Mouse (Mus musculus): Measurements from ENCODE around the gene Ear10. TPM values are rescaled to one million over a fixed set of nuclear protein-coding genes. Genes with fewer than 3 reads are reported as not detected.
"Not testable (repeated sequence)": the region's sequence is repeated elsewhere in the genome, so short reads cannot be mapped to it uniquely, and the experiment has no call there.

Gene Ear10
- total RNA-seq (2018; cell fraction: chromatin; rRNA removed), result not detected
- total RNA-seq (2018; cell fraction: cytosol; rRNA removed), result not detected
- total RNA-seq (2018; cell fraction: nucleus; rRNA removed), result not detected
- polyA plus RNA-seq (2018), result not detected in 3 replicates

GRCm38 (mm10) chr14:43923459-43923858, at the start of gene Ear10:
Gene Ear10, minus strand, starts transcription at chr14:43923559.
- WGBS (ENCODE audit: missing documents), result 100% methylated on average over 2 of the region's 3 CpGs
- H3K4me3 ChIP-seq (ENCODE audit: inconsistent target); H3K27ac ChIP-seq; H3K79me2 ChIP-seq (ENCODE audit: inconsistent target); H3K36me3 ChIP-seq (ENCODE audit: inconsistent target): not testable (repeated sequence)

GRCm38 (mm10) chr14:43956769-43957168, 33.4 kb upstream of the Ear10 start, which contains the start of gene Ang5:
Gene Ang5, plus strand, starts transcription at chr14:43957069.
- WGBS (ENCODE audit: missing documents), result no CpG with 5 or more reads among the region's 2 CpGs
- not testable (repeated sequence) for H3K4me3 ChIP-seq (ENCODE audit: inconsistent target); H3K36me3 ChIP-seq (ENCODE audit: inconsistent target); H3K27ac ChIP-seq; H3K79me2 ChIP-seq (ENCODE audit: inconsistent target)

DNA sequence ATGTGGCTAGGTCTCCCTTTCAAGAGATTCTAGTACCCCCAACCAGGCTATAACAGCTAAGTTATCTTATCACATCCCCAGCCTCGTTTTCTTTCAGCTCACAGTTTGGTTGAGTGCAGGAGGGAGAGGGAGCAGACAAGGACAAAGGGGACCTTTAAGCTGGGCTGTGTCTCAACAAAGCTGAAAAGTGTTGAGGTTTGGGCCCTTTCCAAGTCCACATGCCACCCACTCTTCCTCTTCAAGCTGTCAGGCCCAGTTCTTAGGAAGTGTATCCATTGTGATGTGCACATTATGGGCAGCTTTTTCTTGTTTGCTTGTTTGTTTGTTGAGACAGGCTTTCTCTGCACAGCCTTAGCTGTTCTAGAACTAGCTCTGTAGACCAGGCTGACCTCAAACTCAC, 31.7 kb upstream of the Ear10 start:
- H3K36me3 ChIP-seq (ENCODE audit: inconsistent target); H3K27ac ChIP-seq; H3K4me3 ChIP-seq (ENCODE audit: inconsistent target); H3K79me2 ChIP-seq (ENCODE audit: inconsistent target): not testable (repeated sequence)
- WGBS (ENCODE audit: missing documents), result no CpG with 5 or more reads among the region's 1 CpGs

DNA sequence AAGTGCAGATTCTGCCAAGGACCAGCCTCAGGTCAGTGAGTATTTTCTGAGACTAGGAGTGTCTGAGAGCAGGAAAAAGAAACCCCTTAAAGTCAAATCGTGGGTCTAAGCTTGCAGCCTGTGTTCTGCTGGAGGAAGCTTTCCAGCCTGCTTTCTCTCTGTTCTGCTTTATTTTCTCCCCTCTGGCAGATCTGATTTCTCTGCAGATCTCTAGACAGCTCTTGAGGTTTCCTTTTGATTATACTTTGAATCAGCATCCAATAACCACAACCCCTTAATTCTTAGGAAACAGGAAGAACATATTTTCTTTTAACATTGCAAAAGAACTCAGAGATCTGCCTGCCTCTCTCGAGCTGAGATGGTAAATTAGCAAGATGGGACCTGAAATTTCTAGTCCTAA, 30.0 kb upstream of the Ear10 start:
- H3K36me3 ChIP-seq (ENCODE audit: inconsistent target); H3K27ac ChIP-seq; H3K79me2 ChIP-seq (ENCODE audit: inconsistent target); H3K4me3 ChIP-seq (ENCODE audit: inconsistent target): not testable (repeated sequence)
- WGBS (ENCODE audit: missing documents), result no CpG with 5 or more reads among the region's 2 CpGs

- not testable (repeated sequence) for H3K27ac ChIP-seq; H3K36me3 ChIP-seq (ENCODE audit: inconsistent target); H3K79me2 ChIP-seq (ENCODE audit: inconsistent target); H3K4me3 ChIP-seq (ENCODE audit: inconsistent target)
- 68% methylated on average over 4 of the region's 5 CpGs for WGBS (ENCODE audit: missing documents)
These were observed 10.0 kb upstream of the Ear10 start for GRCm38 (mm10) chr14:43933399-43933798.

DNA sequence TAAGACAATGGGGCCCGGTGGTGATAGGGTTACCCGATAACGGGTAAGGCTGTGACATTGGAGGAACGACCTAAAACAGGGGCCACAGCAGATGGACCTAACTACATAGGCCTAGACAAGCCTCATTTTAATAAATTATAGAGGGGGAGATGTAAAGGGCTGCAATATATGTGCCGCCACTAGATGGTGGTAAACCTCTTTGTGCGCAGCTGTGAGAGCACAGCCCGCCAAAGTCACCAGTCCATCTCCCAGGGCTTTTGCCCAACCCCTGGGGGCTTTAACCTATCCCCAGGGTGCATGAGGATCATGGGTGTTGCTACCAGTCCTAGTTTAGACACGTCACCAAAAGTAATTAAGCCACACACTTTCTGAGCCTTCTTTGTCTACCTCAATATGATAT, 9.6 kb upstream of the Ear10 start:
- not testable (repeated sequence) for H3K4me3 ChIP-seq (ENCODE audit: inconsistent target); H3K36me3 ChIP-seq (ENCODE audit: inconsistent target); H3K27ac ChIP-seq; H3K79me2 ChIP-seq (ENCODE audit: inconsistent target)
- WGBS (ENCODE audit: missing documents), result 18% methylated on average over 5 of the region's 8 CpGs

DNA sequence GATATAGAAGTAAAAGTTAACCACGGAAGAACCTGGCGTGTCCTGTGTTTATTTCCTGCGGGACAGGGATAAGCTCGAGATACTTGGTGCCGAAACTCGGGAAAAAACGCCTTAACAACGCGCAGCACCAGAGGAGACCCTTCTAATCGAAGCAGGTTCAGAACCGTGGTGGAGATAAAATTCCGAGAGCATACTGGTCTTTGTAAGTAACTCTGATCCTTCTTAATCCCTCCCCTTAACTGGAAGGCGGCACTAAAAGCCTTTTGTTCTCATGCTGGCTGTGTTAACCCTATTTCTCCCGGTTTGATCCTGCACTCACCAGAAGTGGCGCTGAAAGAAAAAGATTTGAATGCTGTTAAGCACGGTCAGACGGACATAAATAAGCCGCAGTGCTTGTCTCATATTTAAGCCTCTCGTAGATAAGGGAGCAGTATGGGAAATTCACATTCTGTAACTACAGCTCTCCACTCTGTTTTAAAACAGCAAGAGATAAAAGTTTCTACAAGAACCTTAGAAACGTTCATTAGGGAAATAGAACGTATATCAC, 2.1 kb upstream of the Ear10 start:
- H3K36me3 ChIP-seq (ENCODE audit: inconsistent target); H3K27ac ChIP-seq; H3K79me2 ChIP-seq (ENCODE audit: inconsistent target): not testable (repeated sequence)
- H3K4me3 ChIP-seq (ENCODE audit: inconsistent target), result peak overlapping the region; percentile 54
- under 1% methylated on average over 20 of the region's 21 CpGs for WGBS (ENCODE audit: missing documents)

DNA sequence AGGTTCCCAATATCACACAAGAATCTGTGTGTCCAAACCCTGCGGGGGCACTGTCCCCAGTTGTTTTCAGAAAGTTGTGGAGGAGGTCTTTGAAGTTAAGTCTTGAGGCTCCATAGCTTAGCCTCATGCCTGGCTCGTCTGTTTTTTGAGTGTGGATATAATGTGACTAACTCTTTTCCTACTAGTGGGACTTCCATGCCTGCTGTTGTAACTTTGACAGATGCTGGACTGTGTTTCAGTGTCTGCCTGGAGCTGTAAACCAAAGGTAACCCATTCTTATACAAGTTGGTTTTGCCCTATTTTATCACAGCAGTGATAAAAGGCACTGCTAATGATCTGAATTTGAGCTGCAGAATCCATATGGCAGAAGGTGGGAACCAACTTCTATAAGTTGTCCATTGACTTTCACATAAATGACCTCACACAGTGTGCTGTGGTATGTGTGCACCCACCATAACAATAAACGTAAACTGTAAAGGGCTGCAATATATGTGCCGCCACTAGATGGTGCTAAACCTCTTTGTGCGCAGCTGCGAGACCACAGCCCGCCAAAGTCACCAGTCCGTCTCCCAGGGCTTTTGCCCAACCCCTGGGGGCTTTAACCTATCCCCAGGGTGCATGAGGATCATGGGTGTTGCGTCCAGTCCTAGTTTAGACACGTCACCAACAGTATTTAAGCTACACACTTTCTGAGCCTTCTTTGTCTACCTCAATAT, 1.5 kb upstream of the Ear10 start, which contains the start of gene Gm8113:
TSS of gene Gm8113 (plus strand) at position 703 of the 716 bp plus-strand sequence.
- 13% methylated on average over 10 of the region's 10 CpGs for WGBS (ENCODE audit: missing documents)
- not testable (repeated sequence) for H3K79me2 ChIP-seq (ENCODE audit: inconsistent target); H3K36me3 ChIP-seq (ENCODE audit: inconsistent target); H3K27ac ChIP-seq
- peak within 1 kb of the TSS; percentile 54 for H3K4me3 ChIP-seq (ENCODE audit: inconsistent target)

DNA sequence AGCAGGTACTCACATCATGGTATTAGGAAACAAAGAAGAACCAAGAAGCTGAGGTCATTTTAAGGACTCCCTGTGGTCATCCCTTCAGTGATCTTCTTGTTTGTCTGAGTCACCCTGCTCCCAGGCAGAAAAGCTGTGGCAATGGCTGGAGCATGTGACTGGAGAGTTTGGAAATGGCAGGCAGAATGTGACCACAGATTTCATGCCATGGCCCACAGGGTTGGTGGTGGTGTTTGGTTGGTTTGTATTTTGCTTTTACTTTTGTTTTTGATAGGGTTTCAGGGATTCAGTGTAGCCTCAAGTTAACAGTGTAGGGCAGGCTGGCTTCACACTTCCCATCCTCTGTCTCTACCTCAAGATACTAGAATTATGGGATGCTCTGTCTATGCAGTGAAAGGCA, 5.1 kb downstream of the Ear10 start:
- H3K27ac ChIP-seq; H3K79me2 ChIP-seq (ENCODE audit: inconsistent target); H3K4me3 ChIP-seq (ENCODE audit: inconsistent target); H3K36me3 ChIP-seq (ENCODE audit: inconsistent target): not testable (repeated sequence)

DNA sequence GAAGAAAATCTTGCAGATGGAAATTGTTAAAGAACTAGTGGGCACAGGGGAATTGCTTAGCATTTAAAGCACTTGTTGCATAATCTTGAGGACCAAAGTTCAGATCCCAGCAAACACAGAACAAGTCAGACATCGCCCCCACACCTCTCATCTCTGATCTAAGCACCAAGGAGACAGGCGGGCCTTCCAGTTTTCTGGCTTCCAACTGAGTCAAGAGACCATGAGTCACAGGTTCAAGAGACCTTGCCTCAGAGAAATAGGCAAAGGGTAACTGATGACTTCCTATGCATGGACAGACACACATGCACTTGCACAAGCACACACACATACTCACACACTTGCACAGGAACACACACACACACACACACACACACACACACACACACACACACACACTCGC, 24.8 kb downstream of the Ear10 start:
- WGBS (ENCODE audit: missing documents), result 50% methylated on average over 2 of the region's 3 CpGs

DNA sequence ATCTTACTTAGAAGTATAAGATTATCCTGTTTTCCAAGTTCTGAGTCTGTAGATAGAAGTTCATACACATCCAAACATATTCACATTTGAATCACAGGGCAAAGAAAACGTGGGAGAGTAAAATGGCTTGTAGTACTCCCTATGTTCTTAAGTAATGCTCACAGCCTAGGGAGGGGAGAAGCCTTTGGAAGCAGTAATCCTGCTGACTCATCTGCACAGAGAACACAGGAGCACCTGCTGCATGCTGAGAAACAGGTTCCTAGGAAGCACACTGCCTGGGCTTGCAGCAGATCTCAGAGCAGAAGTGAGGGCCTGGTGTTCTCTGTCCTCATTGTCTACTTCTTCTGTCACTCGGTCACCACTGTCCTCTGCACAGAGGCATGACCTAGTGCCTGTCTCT, 28.0 kb downstream of the Ear10 start:
- H3K79me2 ChIP-seq (ENCODE audit: inconsistent target); H3K36me3 ChIP-seq (ENCODE audit: inconsistent target); H3K4me3 ChIP-seq (ENCODE audit: inconsistent target); H3K27ac ChIP-seq: not testable (repeated sequence)
- no CpG with 5 or more reads among the region's 2 CpGs for WGBS (ENCODE audit: missing documents)

More for the DNA sequence above, 24.8 kb downstream of the Ear10 start:
- not testable (repeated sequence) for H3K36me3 ChIP-seq (ENCODE audit: inconsistent target); H3K27ac ChIP-seq; H3K4me3 ChIP-seq (ENCODE audit: inconsistent target); H3K79me2 ChIP-seq (ENCODE audit: inconsistent target)

- not testable (repeated sequence) for H3K4me3 ChIP-seq (ENCODE audit: inconsistent target); H3K79me2 ChIP-seq (ENCODE audit: inconsistent target); H3K36me3 ChIP-seq (ENCODE audit: inconsistent target); H3K27ac ChIP-seq
- WGBS (ENCODE audit: missing documents), result no CpG with 5 or more reads among the region's 1 CpGs
These were observed 32.1 kb downstream of the Ear10 start for GRCm38 (mm10) chr14:43891288-43891687.

- not testable (repeated sequence) for H3K4me3 ChIP-seq (ENCODE audit: inconsistent target); H3K36me3 ChIP-seq (ENCODE audit: inconsistent target); H3K27ac ChIP-seq; H3K79me2 ChIP-seq (ENCODE audit: inconsistent target)
- WGBS (ENCODE audit: missing documents), result 50% methylated on average over 1 of the region's 1 CpGs
These were observed 37.1 kb downstream of the Ear10 start for GRCm38 (mm10) chr14:43886235-43886634.

- H3K79me2 ChIP-seq (ENCODE audit: inconsistent target); H3K36me3 ChIP-seq (ENCODE audit: inconsistent target); H3K27ac ChIP-seq; H3K4me3 ChIP-seq (ENCODE audit: inconsistent target): not testable (repeated sequence)
- WGBS (ENCODE audit: missing documents), result no CpG with 5 or more reads among the region's 5 CpGs
These were observed 43.3 kb downstream of the Ear10 start for GRCm38 (mm10) chr14:43879966-43880545.

- not testable (repeated sequence) for H3K36me3 ChIP-seq (ENCODE audit: inconsistent target); H3K79me2 ChIP-seq (ENCODE audit: inconsistent target)
- WGBS (ENCODE audit: missing documents), result no CpG with 5 or more reads among the region's 2 CpGs
These were observed 45.6 kb downstream of the Ear10 start for GRCm38 (mm10) chr14:43877789-43878188.

More at GRCm38 (mm10) chr14:43877789-43878188, 45.6 kb downstream of the Ear10 start:
- H3K4me3 ChIP-seq (ENCODE audit: inconsistent target); H3K27ac ChIP-seq: not testable (repeated sequence)
